Mouse (Mus musculus): ENCODE measurements around the gene Prrx2. TPM values are rescaled to one million over a fixed set of nuclear protein-coding genes. Genes with fewer than 3 reads are reported as not detected.

The Prrx2 gene
- polyA plus RNA-seq, 1 experiment from 2014 or later, result 2.9 TPM

DNA sequence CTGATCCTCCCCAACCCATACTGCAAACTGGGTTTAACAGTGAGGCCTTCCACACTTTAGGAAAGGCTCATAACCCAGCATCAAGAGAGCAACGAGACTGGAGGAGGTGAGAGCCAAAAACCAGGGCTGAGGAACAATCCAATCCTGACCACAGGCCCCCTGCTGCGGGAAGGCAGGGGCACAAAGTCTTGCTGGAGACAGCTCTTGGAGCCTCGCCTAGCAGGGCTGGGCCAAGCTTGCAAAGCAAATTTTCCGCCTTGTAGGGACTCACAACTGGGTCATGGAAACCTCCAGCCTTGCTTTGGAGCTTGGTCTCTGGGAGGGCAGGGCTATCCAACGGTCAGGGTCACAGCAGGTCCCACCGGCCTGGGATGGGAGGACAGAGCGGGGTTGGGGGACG lies 36.1 kb downstream of the Prrx2 start:
- ATAC-seq (no peak), DNase-seq (ENCODE audit: low spot score) (no peak)
- H3K27me3 ChIP-seq (replicated peaks; ENCODE audit: control insufficient read depth, insufficient read depth, low read length), result no peaks in the 10 kb centered on the region
- no peak overlapping the region for H3K27ac ChIP-seq (ENCODE audit: low read depth, low read length)
- H3K4me2 ChIP-seq (ENCODE audit: low read length), result no peak overlapping the region
- no peak overlapping the region for H3K4me3 ChIP-seq (ENCODE audit: low read depth, low read length)
- 78% methylated on average over 8 of the region's 8 CpGs for WGBS
- H3K9ac ChIP-seq (ENCODE audit: low read length), result no peak overlapping the region
- H3K9me3 ChIP-seq (replicated peaks; ENCODE audit: control insufficient read depth, low read length), result no peaks in the 10 kb centered on the region
- H3K4me1 ChIP-seq (ENCODE audit: control insufficient read depth, insufficient read depth, low read length), result peaks cover 13% of the 10 kb centered on the region; the same call in 1 of the 2 replicates
- H3K36me3 ChIP-seq (ENCODE audit: control insufficient read depth, insufficient read depth, low read length), result no peaks in the 10 kb centered on the region

DNA sequence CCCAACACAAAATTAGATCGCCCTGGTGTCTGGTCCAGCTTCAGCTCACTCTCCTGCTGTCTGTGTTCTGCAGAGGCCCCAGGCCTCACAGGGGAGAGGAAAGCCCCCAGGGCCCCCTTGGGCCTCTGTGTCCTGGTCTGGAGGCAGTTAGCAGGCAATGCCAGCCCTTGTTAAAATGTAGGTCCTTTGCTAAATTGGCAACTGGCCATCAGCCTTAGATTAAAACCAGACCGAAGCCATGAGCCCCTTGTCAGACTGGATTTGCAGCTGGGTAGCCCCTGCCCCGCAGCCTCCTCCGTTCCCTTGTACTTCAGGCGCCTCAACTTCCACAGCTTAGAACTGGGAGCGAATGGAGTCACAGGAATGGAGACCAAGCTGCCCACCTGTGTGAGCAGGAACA lies 37.9 kb downstream of the Prrx2 start:
- Histone ChIP-seq H3K4me2 (ENCODE audit: low read length) (no peak overlapping the region), H3K27ac (ENCODE audit: low read depth, low read length) (no peak overlapping the region), H3K9ac (ENCODE audit: low read length) (no peak overlapping the region), H3K9me3 (replicated peaks; ENCODE audit: control insufficient read depth, low read length) (no peaks in the 10 kb centered on the region), H3K27me3 (replicated peaks; ENCODE audit: control insufficient read depth, insufficient read depth, low read length) (no peaks in the 10 kb centered on the region), H3K4me1 (ENCODE audit: control insufficient read depth, insufficient read depth, low read length) (peaks cover 14% of the 10 kb centered on the region; the same call in 1 of the 2 replicates), H3K36me3 (ENCODE audit: control insufficient read depth, insufficient read depth, low read length) (no peaks in the 10 kb centered on the region), H3K4me3 (ENCODE audit: low read depth, low read length) (no peak overlapping the region)
- ATAC-seq, result no peak
- DNase-seq (ENCODE audit: low spot score), result peak; percentile 19
- WGBS, result 73% methylated on average over 6 of the region's 6 CpGs

DNA sequence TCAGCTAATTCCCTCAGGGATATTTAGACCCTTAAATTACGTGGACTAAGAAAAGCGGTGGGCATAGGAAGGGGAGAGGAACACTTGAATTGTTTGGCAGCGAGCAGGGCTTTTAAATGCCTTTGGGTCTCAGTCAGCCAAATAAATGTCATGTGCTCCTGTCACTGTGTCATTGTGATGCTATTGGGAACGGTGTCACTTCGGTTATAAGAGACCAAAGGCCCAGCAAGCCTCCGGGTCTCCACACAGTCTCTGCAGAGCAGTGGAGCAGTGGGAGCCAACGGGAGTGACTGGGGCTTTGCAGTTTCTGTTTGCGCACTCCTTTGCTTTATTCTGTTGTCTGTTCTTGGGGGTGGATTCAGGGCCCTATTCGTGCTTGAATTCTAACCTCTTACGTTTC lies 39.7 kb downstream of the Prrx2 start:
- WGBS, result 19% methylated on average over 10 of the region's 10 CpGs

DNA sequence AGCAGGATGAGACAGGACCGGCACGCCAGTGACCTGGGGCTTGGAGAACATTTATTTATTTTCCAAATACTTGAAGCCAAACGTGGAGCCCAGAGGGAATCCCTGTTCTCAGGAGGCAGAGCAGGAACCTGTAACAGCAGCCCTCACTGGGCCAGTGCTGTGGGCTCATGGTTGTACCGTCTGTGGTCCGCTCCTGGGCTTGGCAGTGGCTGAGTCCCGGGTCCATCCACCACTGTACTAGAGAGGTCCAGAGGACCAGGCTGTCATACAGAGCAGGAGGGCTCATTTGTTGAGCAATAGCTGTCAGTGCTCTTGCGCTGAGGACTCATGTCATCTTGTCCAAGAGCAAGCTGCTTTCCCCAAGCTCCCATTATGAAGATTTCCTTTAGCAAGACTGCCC lies 40.3 kb downstream of the Prrx2 start:
- H3K27me3 ChIP-seq (replicated peaks; ENCODE audit: control insufficient read depth, insufficient read depth, low read length), result no peaks in the 10 kb centered on the region
- peaks cover 14% of the 10 kb centered on the region; the same call in 1 of the 2 replicates for H3K4me1 ChIP-seq (ENCODE audit: control insufficient read depth, insufficient read depth, low read length)
- 79% methylated on average over 7 of the region's 7 CpGs for WGBS
- H3K4me2 ChIP-seq (ENCODE audit: low read length), result no peak overlapping the region
- no peaks in the 10 kb centered on the region for H3K36me3 ChIP-seq (ENCODE audit: control insufficient read depth, insufficient read depth, low read length)
- no peak overlapping the region for H3K9ac ChIP-seq (ENCODE audit: low read length)
- ATAC-seq (no peak), DNase-seq (ENCODE audit: low spot score) (no peak)
- H3K4me3 ChIP-seq (ENCODE audit: low read depth, low read length), result no peak overlapping the region
- H3K9me3 ChIP-seq (replicated peaks; ENCODE audit: control insufficient read depth, low read length), result no peaks in the 10 kb centered on the region
- H3K27ac ChIP-seq (ENCODE audit: low read depth, low read length), result 0 out of 2 replicates have a peak overlapping the region, but pooled peaks have one; percentile 11

More for the DNA sequence above, 39.7 kb downstream of the Prrx2 start:
- peak; percentile 72 for DNase-seq (ENCODE audit: low spot score)
- Histone ChIP-seq H3K4me3 (ENCODE audit: low read depth, low read length) (no peak overlapping the region), H3K9ac (ENCODE audit: low read length) (no peak overlapping the region), H3K4me1 (ENCODE audit: control insufficient read depth, insufficient read depth, low read length) (peaks cover 14% of the 10 kb centered on the region; the same call in 1 of the 2 replicates), H3K4me2 (ENCODE audit: low read length) (no peak overlapping the region), H3K9me3 (replicated peaks; ENCODE audit: control insufficient read depth, low read length) (no peaks in the 10 kb centered on the region), H3K36me3 (ENCODE audit: control insufficient read depth, insufficient read depth, low read length) (no peaks in the 10 kb centered on the region), H3K27me3 (replicated peaks; ENCODE audit: control insufficient read depth, insufficient read depth, low read length) (no peaks in the 10 kb centered on the region), H3K27ac (ENCODE audit: low read depth, low read length) (peak overlapping the region; percentile 3; the same call in 1 of the 2 replicates)
- ATAC-seq, result peak; percentile 68

DNA sequence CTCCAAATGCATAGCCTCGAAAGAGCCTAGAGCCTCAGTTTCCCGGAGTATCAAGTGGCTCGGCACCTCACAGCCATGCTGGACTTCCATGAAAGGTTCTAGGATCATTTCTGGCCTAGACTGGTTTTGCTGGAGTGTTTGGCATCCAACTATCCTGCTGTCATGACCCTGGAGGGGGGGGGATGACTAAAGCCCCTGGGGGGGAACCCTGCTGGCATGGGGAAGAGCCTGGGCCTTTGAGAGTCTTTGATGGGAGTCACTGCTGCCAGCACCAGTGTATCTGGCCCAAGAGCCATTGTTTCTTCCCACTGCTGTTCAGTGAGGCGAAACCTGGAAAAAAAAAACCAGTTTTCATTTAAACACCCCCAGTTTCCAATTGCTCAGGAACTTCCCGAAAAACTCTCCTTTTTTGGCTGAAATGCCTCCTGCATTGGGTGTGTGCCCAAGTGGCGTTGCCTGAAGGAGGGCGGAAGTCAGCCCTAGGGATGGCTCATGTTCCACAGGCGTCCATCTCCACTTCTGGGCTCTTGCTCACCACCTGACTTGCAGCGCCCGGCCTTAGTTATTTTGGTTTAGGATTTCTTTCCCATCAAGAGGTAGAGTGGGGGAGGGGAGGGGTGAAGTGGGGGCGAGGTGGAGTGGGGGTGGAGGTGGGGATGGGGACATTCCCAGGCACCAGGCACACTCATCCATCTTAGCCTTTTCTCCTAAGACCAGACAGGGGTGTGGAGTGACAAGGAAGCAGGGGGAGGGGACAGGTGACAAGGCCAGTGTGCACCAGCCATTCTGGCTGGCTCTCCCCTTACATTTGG lies 41.1 kb downstream of the Prrx2 start:
- 44% methylated on average over 11 of the region's 11 CpGs for WGBS
- ATAC-seq, result no peak
- H3K9me3 ChIP-seq (replicated peaks; ENCODE audit: control insufficient read depth, low read length), result no peaks in the 10 kb centered on the region
- H3K27me3 ChIP-seq (replicated peaks; ENCODE audit: control insufficient read depth, insufficient read depth, low read length), result no peaks in the 10 kb centered on the region
- no peak overlapping the region for H3K4me2 ChIP-seq (ENCODE audit: low read length)
- peak; percentile 21 for DNase-seq (ENCODE audit: low spot score)
- H3K4me1 ChIP-seq (ENCODE audit: control insufficient read depth, insufficient read depth, low read length), result peaks cover 14% of the 10 kb centered on the region; the same call in 1 of the 2 replicates
- H3K4me3 ChIP-seq (ENCODE audit: low read depth, low read length), result no peak overlapping the region
- H3K36me3 ChIP-seq (ENCODE audit: control insufficient read depth, insufficient read depth, low read length), result no peaks in the 10 kb centered on the region
- peak overlapping the region; percentile 11; the same call in 1 of the 2 replicates for H3K27ac ChIP-seq (ENCODE audit: low read depth, low read length)
- no peak overlapping the region for H3K9ac ChIP-seq (ENCODE audit: low read length)

DNA sequence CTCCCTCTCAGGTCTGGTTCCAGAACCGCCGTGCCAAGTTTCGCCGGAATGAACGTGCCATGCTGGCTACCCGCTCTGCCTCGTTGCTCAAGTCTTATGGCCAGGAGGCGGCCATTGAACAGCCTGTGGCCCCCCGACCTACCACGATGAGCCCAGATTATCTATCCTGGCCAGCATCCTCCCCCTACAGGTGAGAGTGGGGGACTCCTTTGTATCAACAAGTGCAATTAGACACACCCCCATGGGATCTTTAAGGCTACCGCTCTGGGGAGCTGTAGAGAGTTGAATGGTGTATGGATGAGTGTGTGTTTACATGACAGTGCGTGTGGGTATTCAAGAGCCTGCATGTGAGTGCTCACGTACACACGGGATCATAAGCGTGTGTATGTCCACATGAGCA lies 44.7 kb downstream of the Prrx2 start:
- WGBS, result 91% methylated on average over 15 of the region's 15 CpGs
- ATAC-seq (no peak), DNase-seq (ENCODE audit: low spot score) (no peak)
- H3K4me1 ChIP-seq (ENCODE audit: control insufficient read depth, insufficient read depth, low read length), result peaks cover 14% of the 10 kb centered on the region; the same call in 1 of the 2 replicates
- H3K9ac ChIP-seq (ENCODE audit: low read length), result no peak overlapping the region
- H3K36me3 ChIP-seq (ENCODE audit: control insufficient read depth, insufficient read depth, low read length), result no peaks in the 10 kb centered on the region
- no peak overlapping the region for H3K4me3 ChIP-seq (ENCODE audit: low read depth, low read length)
- no peaks in the 10 kb centered on the region for H3K27me3 ChIP-seq (replicated peaks; ENCODE audit: control insufficient read depth, insufficient read depth, low read length)
- H3K9me3 ChIP-seq (replicated peaks; ENCODE audit: control insufficient read depth, low read length), result no peaks in the 10 kb centered on the region
- no peak overlapping the region for H3K4me2 ChIP-seq (ENCODE audit: low read length)
- no peak overlapping the region for H3K27ac ChIP-seq (ENCODE audit: low read depth, low read length)

DNA sequence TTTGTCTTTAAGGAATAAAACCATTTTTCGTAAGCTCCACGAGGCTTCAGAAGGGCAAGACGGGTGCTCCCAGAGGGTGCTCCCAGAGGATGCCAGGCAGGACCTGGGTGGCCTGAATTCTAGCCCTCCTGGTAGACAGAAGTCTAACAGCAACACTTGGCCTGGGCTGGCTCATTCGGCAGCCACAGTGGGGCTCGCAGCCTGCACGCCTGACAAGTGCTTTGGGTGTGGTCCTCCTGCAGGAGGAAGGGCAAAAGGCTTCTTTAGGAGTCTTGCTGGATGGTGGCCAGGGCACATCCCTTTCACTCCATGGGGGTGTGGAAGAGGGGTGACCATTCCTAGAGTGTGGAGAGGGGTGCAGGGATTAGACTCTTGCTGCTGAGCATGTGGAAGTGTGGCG lies 46.4 kb downstream of the Prrx2 start:
- DNase-seq (ENCODE audit: low spot score), result no peak
- no peak overlapping the region for H3K4me2 ChIP-seq (ENCODE audit: low read length)
- H3K27me3 ChIP-seq (replicated peaks; ENCODE audit: control insufficient read depth, insufficient read depth, low read length), result no peaks in the 10 kb centered on the region
- H3K36me3 ChIP-seq (ENCODE audit: control insufficient read depth, insufficient read depth, low read length), result no peaks in the 10 kb centered on the region
- H3K9ac ChIP-seq (ENCODE audit: low read length), result no peak overlapping the region
- no peak overlapping the region for H3K4me3 ChIP-seq (ENCODE audit: low read depth, low read length)
- no peak overlapping the region for H3K27ac ChIP-seq (ENCODE audit: low read depth, low read length)
- WGBS, result 78% methylated on average over 7 of the region's 7 CpGs
- no peaks in the 10 kb centered on the region for H3K4me1 ChIP-seq (ENCODE audit: control insufficient read depth, insufficient read depth, low read length)
- no peak for ATAC-seq
- no peaks in the 10 kb centered on the region for H3K9me3 ChIP-seq (replicated peaks; ENCODE audit: control insufficient read depth, low read length)

DNA sequence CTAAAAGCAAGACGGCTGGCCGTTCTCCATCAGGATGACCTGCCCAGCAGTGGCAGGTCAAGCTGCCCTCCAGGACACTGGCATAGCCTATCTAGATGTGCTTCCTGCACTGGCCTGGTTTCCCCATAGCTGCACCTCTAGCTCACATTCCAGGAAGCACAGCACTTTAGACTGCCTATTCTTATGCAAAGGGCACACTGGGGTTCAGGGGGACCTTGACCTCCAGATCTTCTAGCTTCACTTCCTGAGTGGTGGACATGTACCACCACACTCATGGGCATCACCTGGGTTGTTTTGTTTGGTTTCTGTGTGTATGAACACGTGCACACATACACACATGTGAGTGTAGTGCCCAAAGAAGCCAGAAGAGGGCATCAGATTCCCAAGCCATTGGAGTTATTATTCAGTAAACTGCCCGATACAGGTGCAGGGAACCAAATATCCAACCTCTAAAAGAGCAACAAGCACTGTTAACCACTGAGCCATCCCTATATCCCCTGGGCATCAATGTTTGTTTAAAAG lies 50.1 kb downstream of the Prrx2 start:
- Histone ChIP-seq H3K4me1 (ENCODE audit: control insufficient read depth, insufficient read depth, low read length) (no peaks in the 10 kb centered on the region), H3K27ac (ENCODE audit: low read depth, low read length) (no peak overlapping the region), H3K36me3 (ENCODE audit: control insufficient read depth, insufficient read depth, low read length) (no peaks in the 10 kb centered on the region), H3K27me3 (replicated peaks; ENCODE audit: control insufficient read depth, insufficient read depth, low read length) (no peaks in the 10 kb centered on the region), H3K9me3 (replicated peaks; ENCODE audit: control insufficient read depth, low read length) (no peaks in the 10 kb centered on the region), H3K4me2 (ENCODE audit: low read length) (no peak overlapping the region), H3K9ac (ENCODE audit: low read length) (no peak overlapping the region), H3K4me3 (ENCODE audit: low read depth, low read length) (no peak overlapping the region)
- no peak for ATAC-seq
- no peak for DNase-seq (ENCODE audit: low spot score)
- 96% methylated on average over 4 of the region's 4 CpGs for WGBS
